Mouse (Mus musculus): ENCODE measurements around the gene Orai1. TPM values are rescaled to one million over a fixed set of nuclear protein-coding genes. Genes with fewer than 3 reads are reported as not detected.

Orai1 gene
- total RNA-seq, 4 experiments from 2014 or later: 13.3 to 16.3 (median 15.2) TPM

DNA sequence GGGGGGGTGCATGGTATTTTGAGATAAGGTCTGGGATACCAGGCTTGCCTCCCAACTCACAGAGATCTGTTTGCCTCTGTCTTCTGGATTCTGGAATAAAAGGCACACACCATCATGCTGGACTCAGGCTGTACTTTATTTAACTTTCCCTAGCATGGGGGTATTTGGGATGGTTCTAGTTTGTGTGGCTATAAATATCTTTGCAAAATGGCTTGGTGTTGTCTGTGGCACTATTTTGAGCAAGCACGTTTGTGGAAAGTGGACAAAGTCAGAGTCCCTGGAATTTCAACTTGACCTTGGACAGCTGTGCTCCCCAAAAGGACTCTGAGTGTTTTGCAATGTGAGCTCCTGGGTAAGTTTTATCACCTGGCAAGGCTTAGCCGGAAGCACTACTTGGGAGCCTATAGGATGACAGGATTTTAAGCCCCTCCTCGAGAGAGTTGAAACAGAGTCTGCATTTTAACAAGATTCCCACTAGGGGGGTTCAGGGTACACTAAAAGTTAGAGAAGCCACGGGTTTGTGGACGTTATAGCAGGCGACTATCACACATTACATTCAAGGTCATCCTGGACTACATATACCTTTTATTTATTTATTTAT lies 52.6 kb downstream of the Orai1 start:
- DNase-seq (ENCODE audit: low spot score): peak; percentile 42

GRCm38 (mm10) chr5:123068115-123068514 lies 53.2 kb downstream of the Orai1 start, which contains the start of gene Tmem120b:
Gene Tmem120b, plus strand, starts transcription at chr5:123068415.
- no peak for DNase-seq (ENCODE audit: low spot score)

DNA sequence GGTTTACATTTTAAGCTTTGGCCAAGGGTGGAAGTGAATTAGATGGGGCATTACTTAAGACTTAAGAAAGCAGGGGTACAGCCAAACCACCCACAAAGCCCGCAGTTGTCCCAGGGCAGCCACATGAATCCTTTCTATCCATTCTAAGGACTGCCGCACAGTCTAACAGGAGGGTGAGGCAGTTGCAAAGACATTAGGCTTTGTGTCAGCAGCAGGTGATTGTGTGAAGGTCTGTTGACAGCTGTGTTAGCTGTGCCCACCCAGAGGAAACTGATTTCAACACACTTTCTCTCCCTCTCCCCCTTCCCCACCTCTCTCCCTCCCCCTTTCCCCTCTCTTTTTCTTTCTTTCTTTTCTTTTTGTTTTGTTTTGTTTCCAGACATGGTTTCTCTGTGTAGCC lies 53.8 kb downstream of the Orai1 start:
- no peak for DNase-seq (ENCODE audit: low spot score)

DNA sequence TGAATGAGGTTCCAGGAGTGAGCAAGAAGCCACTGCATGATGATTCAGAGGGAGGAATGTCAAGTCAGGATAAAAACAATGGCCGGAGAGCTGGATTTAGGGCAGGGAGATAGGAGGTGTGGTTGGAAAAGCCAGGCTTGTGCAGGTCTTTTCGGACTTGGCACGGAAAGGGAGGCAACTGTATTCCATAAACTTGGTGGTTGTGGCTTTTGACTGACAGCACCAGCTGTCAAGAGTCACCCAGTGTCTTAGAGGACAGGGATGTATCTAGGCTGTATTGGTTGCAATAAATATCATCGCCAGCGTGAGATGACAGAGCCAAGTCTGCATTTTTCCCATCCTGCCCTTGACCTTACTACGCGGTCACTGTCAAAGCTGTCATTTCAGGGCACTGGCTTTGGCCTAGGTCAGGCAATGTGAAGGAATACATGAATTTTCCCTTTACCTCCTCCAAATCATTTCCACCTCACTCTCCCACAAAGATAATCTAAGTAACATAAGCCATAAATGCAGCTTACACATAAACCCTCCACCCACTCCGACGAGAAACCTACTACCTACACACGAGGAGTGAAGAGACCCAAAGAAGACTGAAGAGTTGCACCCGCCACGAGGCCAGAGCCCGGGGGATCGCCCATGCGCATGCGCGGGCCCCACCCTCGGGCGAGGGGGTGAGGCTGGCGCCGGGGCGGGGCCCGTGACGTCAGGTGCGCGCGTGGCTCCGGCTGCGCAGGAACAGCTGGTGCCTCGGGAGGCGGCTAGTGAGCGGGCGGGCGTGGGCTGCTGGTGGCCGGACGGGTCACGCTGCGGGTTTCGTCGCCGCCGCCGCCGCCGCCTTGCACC lies 60.9 kb downstream of the Orai1 start:
- peak; percentile 92 for DNase-seq (ENCODE audit: low spot score)

DNA sequence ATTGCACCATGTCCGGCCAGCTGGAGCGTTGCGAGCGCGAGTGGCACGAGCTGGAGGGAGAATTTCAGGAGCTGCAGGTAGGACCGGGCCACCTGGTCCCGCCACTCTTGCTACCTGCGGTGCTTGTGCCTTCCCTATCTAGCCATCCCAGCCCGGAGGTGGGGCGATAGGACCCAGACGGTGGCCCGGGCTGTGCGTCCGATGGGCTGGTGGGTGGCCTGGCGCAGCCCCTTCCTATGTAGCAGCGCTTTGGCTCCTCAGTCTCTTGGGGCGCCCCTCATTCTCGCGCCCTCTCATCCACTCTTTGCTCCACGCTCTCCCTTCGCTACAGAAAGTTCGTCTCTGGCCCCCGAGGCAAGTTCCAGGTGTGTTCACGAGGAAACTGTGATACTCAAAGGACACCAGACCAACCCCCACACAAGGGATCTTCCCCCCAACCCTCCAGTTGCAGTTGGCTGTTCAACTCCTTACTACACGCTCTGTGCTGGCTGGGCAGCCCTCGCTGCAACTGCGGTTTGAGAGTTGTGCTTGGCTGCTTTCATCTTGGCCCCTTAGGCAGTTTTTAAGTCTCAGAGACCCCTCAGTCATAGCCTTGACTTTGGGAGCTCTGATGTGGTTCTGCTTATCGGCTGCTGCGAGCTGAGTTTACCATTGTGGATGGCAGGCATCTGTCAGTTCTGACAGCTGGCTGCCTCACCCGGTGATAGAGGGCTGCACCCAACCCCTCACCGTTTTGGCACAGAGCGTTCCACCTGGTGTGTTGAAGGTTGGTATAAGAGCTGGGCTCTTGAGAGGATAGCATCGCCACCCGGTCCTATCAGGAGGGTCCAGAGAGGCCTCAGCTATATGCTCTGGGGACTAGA lies 61.8 kb downstream of the Orai1 start:
- DNase-seq (ENCODE audit: low spot score): no peak

- no peak for DNase-seq (ENCODE audit: low spot score)
Observed at GRCm38 (mm10) chr5:123079568-123079967, 64.7 kb downstream of the Orai1 start.

GRCm38 (mm10) chr5:123080041-123080440 lies 65.2 kb downstream of the Orai1 start:
- no peak for DNase-seq (ENCODE audit: low spot score)

Other genes starting within 250 kb of the Orai1 start
- 10 to 100 TPM in 3 of 4 experiments, 1 to 10 TPM in 1; 8.9 to 12.5 (median 11.3) TPM for gene Camkk2, start 235.7 kb upstream of the Orai1 start, total RNA-seq (2022)
- 100 to 1,000 TPM; 151 to 179 (median 164) TPM for gene Anapc5, start 193.7 kb upstream of the Orai1 start, total RNA-seq (2022)
- 10 to 100 TPM; 30.7 to 39.8 (median 35.3) TPM for gene Rnf34, start 165.0 kb upstream of the Orai1 start, total RNA-seq (2022)
- gene Kdm2b, start 25.3 kb upstream of the Orai1 start, total RNA-seq (2022): 10 to 100 TPM; 12.7 to 14.9 (median 14.4) TPM
- gene Morn3, start 31.9 kb downstream of the Orai1 start, total RNA-seq (2022): not detected
- 10 to 100 TPM in 1 of 4 experiments, 1 to 10 TPM in 3; 7.7 to 10.7 (median 8.4) TPM for gene Tmem120b, start 53.3 kb downstream of the Orai1 start, total RNA-seq (2022)
- gene Rhof, start 117.6 kb downstream of the Orai1 start, total RNA-seq (2022): 1 to 10 TPM in 1 of 4 experiments, under 1 TPM in 3; 0.38 to 1.7 (median 0.68) TPM
- 10 to 100 TPM; 14.3 to 21.5 (median 18.2) TPM for gene Setd1b, start 127.1 kb downstream of the Orai1 start, total RNA-seq (2022)
- 10 to 100 TPM; 11.7 to 16.6 (median 13.8) TPM for gene Psmd9, start 154.3 kb downstream of the Orai1 start, total RNA-seq (2022)
- gene Hpd, start 167.7 kb downstream of the Orai1 start, total RNA-seq (2022): not detected
- gene Wdr66, start 237.0 kb downstream of the Orai1 start, total RNA-seq (2022): under 1 TPM; 0.65 to 0.82 (median 0.73) TPM

Measured in heart, adult 8-10 months (tissue).